Mouse (Mus musculus): ENCODE results near the gene Lmtk2. TPM values are rescaled to one million over a fixed set of nuclear protein-coding genes. Genes with fewer than 3 reads are reported as not detected.

Lmtk2 gene
- 3.6 TPM for polyA plus RNA-seq (2017; shearing (Covaris generic))

GRCm38 (mm10) chr5:144100149-144100935 is at the start of gene Lmtk2:
Gene Lmtk2, plus strand, starts transcription at chr5:144100436.

GRCm38 (mm10) chr5:144189950-144190583 is 89.8 kb downstream of the Lmtk2 start, which contains the start of gene Bhlha15:
Gene Bhlha15, plus strand, starts transcription at chr5:144190286.

GRCm38 (mm10) chr5:144223503-144223862 is 123.2 kb downstream of the Lmtk2 start, which contains the start of gene Tecpr1:
Gene Tecpr1, minus strand, starts transcription at chr5:144223615.

Other genes starting within 250 kb of the Lmtk2 start
- 0.32 TPM for gene Ankrd61, start 202.8 kb upstream of the Lmtk2 start, polyA plus RNA-seq (2017; shearing (Covaris generic))
- 56.0 TPM for gene Aimp2, start 190.6 kb upstream of the Lmtk2 start, polyA plus RNA-seq (2017; shearing (Covaris generic))
- 36.7 TPM for gene Pms2, start 190.5 kb upstream of the Lmtk2 start, polyA plus RNA-seq (2017; shearing (Covaris generic))
- 0.61 TPM for gene Gm42421, start 172.3 kb upstream of the Lmtk2 start, polyA plus RNA-seq (2017; shearing (Covaris generic))
- 0.82 TPM for gene Rsph10b, start 167.4 kb upstream of the Lmtk2 start, polyA plus RNA-seq (2017; shearing (Covaris generic))
- gene Ccz1, start 85.6 kb upstream of the Lmtk2 start, polyA plus RNA-seq (2017; shearing (Covaris generic)) = 54.9 TPM
- gene Ocm, start 73.8 kb upstream of the Lmtk2 start, polyA plus RNA-seq (2017; shearing (Covaris generic)) = not detected
- 0.21 TPM for gene Bhlha15, start 89.8 kb downstream of the Lmtk2 start, polyA plus RNA-seq (2017; shearing (Covaris generic))
- 237 TPM for gene Tecpr1, start 123.2 kb downstream of the Lmtk2 start, polyA plus RNA-seq (2017; shearing (Covaris generic))
- 4.0 TPM for gene Bri3, start 144.0 kb downstream of the Lmtk2 start, polyA plus RNA-seq (2017; shearing (Covaris generic))

All from activated CD4-positive, CD25-positive, alpha-beta regulatory T cell, adult 9 weeks (primary cell).